Mouse (Mus musculus) neural tube, embryonic 14.5 days (tissue): ENCODE measurements around the gene Yif1a. TPM values are rescaled to one million over a fixed set of nuclear protein-coding genes. Genes with fewer than 3 reads are reported as not detected.

ENCODE experiments used
- ATAC-seq: fragments of 200-750 bp; cut with Nextera tagmentation; 2 replicates; pipeline ENCODE4 v1.8.0; 2017; ENCODE audit warnings: low read depth, mild to moderate bottlenecking, moderate TSS enrichment, moderate library complexity
- H3K27ac ChIP-seq: fragments of 300-500 bp; sonication (generic); 2 replicates; pipeline ENCODE4 v1.5.1; 2014; ENCODE audit warnings: low read depth, mild to moderate bottlenecking, control low read depth, low read length, moderate library complexity, mixed read lengths
- H3K27me3 ChIP-seq: fragments of 300-500 bp; sonication (generic); 2 replicates; pipeline ENCODE4 v1.6.1; 2014; ENCODE audit warnings: low read length; ENCODE audit not compliant: control insufficient read depth, insufficient read depth
- H3K36me3 ChIP-seq: fragments of 300-500 bp; sonication (generic); 2 replicates; pipeline ENCODE4 v1.6.1; 2014; ENCODE audit warnings: low read length, mixed read lengths; ENCODE audit not compliant: control insufficient read depth, insufficient read depth
- H3K4me1 ChIP-seq: fragments of 300-500 bp; sonication (generic); 2 replicates; pipeline ENCODE4 v1.6.1; 2014; ENCODE audit warnings: low read length; ENCODE audit not compliant: control insufficient read depth, insufficient read depth
- H3K4me2 ChIP-seq: fragments of 300-500 bp; sonication (generic); 2 replicates; pipeline ENCODE4 v1.6.1; 2014; ENCODE audit warnings: mild to moderate bottlenecking, low read depth, low read length, control low read depth
- H3K4me3 ChIP-seq: fragments of 300-500 bp; sonication (generic); 2 replicates; pipeline ENCODE4 v1.5.1; 2014; ENCODE audit warnings: low read depth, low read length, control low read depth, mixed read lengths
- H3K9ac ChIP-seq: fragments of 300-500 bp; sonication (generic); replicated peaks from 2 replicates; pipeline ENCODE4 v1.6.1; 2014; ENCODE audit warnings: low read depth, mild to moderate bottlenecking, control low read depth, low read length, mixed read lengths
- H3K9me3 ChIP-seq: fragments of 300-500 bp; sonication (generic); 2 replicates; pipeline ENCODE4 v1.6.1; 2016; ENCODE audit warnings: low read length; ENCODE audit not compliant: control insufficient read depth
- WGBS: fragments of 180-500 bp; shearing (Covaris S2); extraction: QIAGEN DNeasy Blood & Tissue Kit; methylation state at CpG from one replicate; pipeline ENCODE4 v1.1.7; 2014; 5-methylcytosine and 5-hydroxymethylcytosine counted together
- polyA plus RNA-seq: library from polyadenylated mRNA; unstranded; fragments of >200 nt; fragmentation: Nextera tagmentation; extraction: Ambion mirVana; gene quantifications from 2 replicates; pipeline ENCODE4 v1.2.1, GENCODE M21; 2014

The Yif1a gene
- polyA plus RNA-seq, 1 experiment from 2014 or later: 62.2 TPM

GRCm38 (mm10) chr19:5106731-5107191, 18.4 kb downstream of the Yif1a start, which contains the start of gene Rab1b:
Gene Rab1b (minus strand): TSS chr19:5107072.
- no peaks in the 10 kb centered on the region for H3K27me3 ChIP-seq
- H3K4me2 ChIP-seq: peak within 1 kb of the TSS; percentile 70
- H3K27ac ChIP-seq: peak within 1 kb of the TSS; percentile 96
- H3K9me3 ChIP-seq: no peaks in the 10 kb centered on the region
- H3K9ac ChIP-seq: peak within 1 kb of the TSS; percentile 78
- 0% methylated on average over 46 of the region's 46 CpGs for WGBS
- ATAC-seq: peak; percentile 95
- peak within 1 kb of the TSS; percentile 52 for H3K4me3 ChIP-seq
- peaks cover 60% of the 10 kb centered on the region for H3K36me3 ChIP-seq
- peaks cover 9% of the 10 kb centered on the region for H3K4me1 ChIP-seq

GRCm38 (mm10) chr19:5107556-5108270, 19.4 kb downstream of the Yif1a start:
- Histone ChIP-seq H3K9ac (no peak overlapping the region), H3K36me3 (peaks cover 57% of the 10 kb centered on the region), H3K4me3 (peak overlapping the region; percentile 52; the same call in 1 of the 2 replicates), H3K4me2 (no peak overlapping the region), H3K4me1 (peaks cover 9% of the 10 kb centered on the region), H3K9me3 (no peaks in the 10 kb centered on the region), H3K27me3 (no peaks in the 10 kb centered on the region), H3K27ac (no peak overlapping the region)
- 75% methylated on average over 18 of the region's 18 CpGs for WGBS
- ATAC-seq: no peak

DNA sequence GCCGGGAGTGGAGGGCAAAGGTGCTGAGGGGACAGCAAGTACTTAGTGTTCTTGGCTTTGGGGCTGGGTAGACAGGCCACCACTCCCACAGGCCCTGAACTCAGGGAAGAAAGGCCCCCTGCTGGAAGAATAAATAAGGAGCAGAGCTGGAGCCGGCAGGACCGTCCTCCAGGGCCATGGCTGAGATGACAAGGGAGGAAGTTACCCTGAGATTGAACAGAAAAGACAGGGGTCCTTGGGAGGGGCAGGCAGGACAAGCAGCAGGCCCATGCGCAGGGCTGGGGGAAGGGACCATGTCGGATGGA, 19.9 kb downstream of the Yif1a start:
- WGBS: 30% methylated on average over 5 of the region's 5 CpGs
- no peak for ATAC-seq
- Histone ChIP-seq H3K27me3 (no peaks in the 10 kb centered on the region), H3K9ac (no peak overlapping the region), H3K36me3 (peaks cover 53% of the 10 kb centered on the region), H3K27ac (no peak overlapping the region), H3K4me1 (peaks cover 9% of the 10 kb centered on the region), H3K4me3 (no peak overlapping the region), H3K4me2 (no peak overlapping the region), H3K9me3 (no peaks in the 10 kb centered on the region)

- Histone ChIP-seq H3K4me1 (peaks cover 9% of the 10 kb centered on the region), H3K4me3 (no peak overlapping the region), H3K4me2 (no peak overlapping the region), H3K9me3 (no peaks in the 10 kb centered on the region), H3K27ac (no peak overlapping the region), H3K36me3 (peaks cover 53% of the 10 kb centered on the region), H3K9ac (no peak overlapping the region), H3K27me3 (no peaks in the 10 kb centered on the region)
- WGBS: 74% methylated on average over 4 of the region's 4 CpGs
- ATAC-seq: no peak
Observed at GRCm38 (mm10) chr19:5108702-5109101, 20.4 kb downstream of the Yif1a start.

- peaks cover 9% of the 10 kb centered on the region for H3K4me1 ChIP-seq
- peaks cover 52% of the 10 kb centered on the region for H3K36me3 ChIP-seq
- H3K4me2 ChIP-seq: no peak overlapping the region
- H3K27ac ChIP-seq: no peak overlapping the region
- H3K9me3 ChIP-seq: no peaks in the 10 kb centered on the region
- no peak overlapping the region for H3K4me3 ChIP-seq
- 75% methylated on average over 19 of the region's 19 CpGs for WGBS
- no peaks in the 10 kb centered on the region for H3K27me3 ChIP-seq
- no peak overlapping the region for H3K9ac ChIP-seq
- ATAC-seq: no peak
Observed at GRCm38 (mm10) chr19:5109659-5110453, 21.5 kb downstream of the Yif1a start.

DNA sequence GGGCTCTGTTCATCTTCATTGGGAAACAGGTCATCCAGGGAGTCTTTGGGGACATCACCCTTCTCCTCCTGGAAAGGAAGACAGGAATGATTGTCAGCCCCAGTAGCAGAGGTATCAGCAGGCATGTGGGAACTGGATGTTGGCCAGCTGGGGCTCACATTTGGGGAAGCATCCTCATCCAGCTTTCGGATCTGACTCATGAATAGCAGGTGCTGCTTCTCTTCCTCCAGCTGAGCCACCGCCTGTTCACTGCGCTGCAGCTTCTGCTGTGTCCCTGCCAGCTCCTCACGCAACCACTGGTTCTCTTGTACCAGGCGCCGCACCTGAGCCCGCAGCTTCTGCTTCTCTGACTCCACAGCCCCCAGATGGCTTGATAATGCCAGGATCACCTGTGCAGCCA, 25.4 kb downstream of the Yif1a start:
- Histone ChIP-seq H3K9ac (no peak overlapping the region), H3K9me3 (no peaks in the 10 kb centered on the region), H3K4me3 (no peak overlapping the region), H3K4me1 (peaks cover 11% of the 10 kb centered on the region), H3K4me2 (no peak overlapping the region), H3K27ac (no peak overlapping the region), H3K27me3 (no peaks in the 10 kb centered on the region), H3K36me3 (peaks cover 39% of the 10 kb centered on the region)
- ATAC-seq: no peak
- WGBS: 74% methylated on average over 7 of the region's 7 CpGs

- Histone ChIP-seq H3K4me3 (peak overlapping the region; percentile 83), H3K4me1 (peaks cover 15% of the 10 kb centered on the region), H3K4me2 (peak overlapping the region; percentile 89), H3K27me3 (no peaks in the 10 kb centered on the region), H3K36me3 (peaks cover 7% of the 10 kb centered on the region), H3K9me3 (no peaks in the 10 kb centered on the region), H3K9ac (peak overlapping the region; percentile 86), H3K27ac (peak overlapping the region; percentile 87)
- under 1% methylated on average over 75 of the region's 83 CpGs for WGBS
- ATAC-seq: peak; percentile 91
Observed at GRCm38 (mm10) chr19:5117494-5118383, 29.4 kb downstream of the Yif1a start.

DNA sequence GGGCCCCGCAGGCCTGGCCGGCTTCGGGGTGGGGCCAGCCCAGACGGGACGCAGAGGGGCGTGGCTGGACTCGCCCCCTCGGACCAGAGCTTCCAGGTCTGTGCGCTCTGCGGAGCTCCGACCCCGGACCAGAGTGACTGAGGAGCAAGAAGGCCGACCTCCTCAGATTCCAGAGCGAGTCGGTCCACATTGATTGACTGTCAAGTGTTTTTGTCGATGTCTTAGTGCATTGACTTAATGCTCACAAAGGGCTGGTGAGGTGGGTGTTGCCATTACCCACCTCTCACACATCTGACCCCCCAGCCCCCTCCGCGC, 30.0 kb downstream of the Yif1a start, which contains the start of gene Klc2:
Gene Klc2, minus strand, starts transcription at position 177 of the 315 bp plus-strand sequence.
- no peaks in the 10 kb centered on the region for H3K27me3 ChIP-seq
- H3K9me3 ChIP-seq: no peaks in the 10 kb centered on the region
- H3K27ac ChIP-seq: peak within 1 kb of the TSS; percentile 87
- peak within 1 kb of the TSS; percentile 89 for H3K4me2 ChIP-seq
- no peak; the same call in 1 of the 2 replicates for ATAC-seq
- peak within 1 kb of the TSS; percentile 86 for H3K9ac ChIP-seq
- peak within 1 kb of the TSS; percentile 83 for H3K4me3 ChIP-seq
- WGBS: 1% methylated on average over 18 of the region's 18 CpGs
- H3K36me3 ChIP-seq: peaks cover 6% of the 10 kb centered on the region
- peaks cover 15% of the 10 kb centered on the region for H3K4me1 ChIP-seq
